Mouse (Mus musculus) olfactory bulb, adult 2 months (tissue): ENCODE results near the gene Nudcd3. TPM values are rescaled to one million over a fixed set of nuclear protein-coding genes. Genes with fewer than 3 reads are reported as not detected.

ENCODE experiments used
- H3K27ac ChIP-seq: fragments of 200-500 bp; 2 replicates; pipeline ENCODE4 v1.5.1; 2012; ENCODE audit warnings: low read depth, low read length; ENCODE audit not compliant: insufficient read depth
- H3K4me1 ChIP-seq: fragments of 200-500 bp; 2 replicates; pipeline ENCODE4 v1.6.1; 2012; ENCODE audit warnings: low read length; ENCODE audit not compliant: control insufficient read depth, insufficient read depth
- H3K4me3 ChIP-seq: fragments of 200-500 bp; 2 replicates; pipeline ENCODE4 v1.5.1; 2012; ENCODE audit warnings: mild to moderate bottlenecking, low read depth, low read length, moderate library complexity; ENCODE audit not compliant: insufficient read depth
- CTCF ChIP-seq: fragments of 200-500 bp; IDR thresholded peaks from 2 replicates; pipeline ENCODE4 v1.5.1; 2012; ENCODE audit warnings: low read depth, mild to moderate bottlenecking, low read length, moderate library complexity; ENCODE audit not compliant: insufficient read depth
- POLR2A ChIP-seq: fragments of 200-500 bp; IDR thresholded peaks from 2 replicates; pipeline ENCODE4 v1.6.1; 2012; ENCODE audit warnings: mild to moderate bottlenecking, low read depth, low read length, moderate library complexity; ENCODE audit not compliant: insufficient read depth
- WGBS: fragments of 180-500 bp; shearing (Covaris S2); methylation state at CpG from one replicate; pipeline ENCODE4 v1.1.7; 2018; 5-methylcytosine and 5-hydroxymethylcytosine counted together
- polyA plus RNA-seq: library from polyadenylated mRNA; stranded (reverse); fragments of >200 nt; gene quantifications from 2 replicates; pipeline ENCODE4 v1.2.4, GENCODE M21; 2012; ENCODE audit warnings: low replicate concordance; ENCODE audit not compliant: missing spikeins, insufficient read depth, insufficient read length

Gene Nudcd3
- polyA plus RNA-seq, 1 experiment, result not detected

DNA sequence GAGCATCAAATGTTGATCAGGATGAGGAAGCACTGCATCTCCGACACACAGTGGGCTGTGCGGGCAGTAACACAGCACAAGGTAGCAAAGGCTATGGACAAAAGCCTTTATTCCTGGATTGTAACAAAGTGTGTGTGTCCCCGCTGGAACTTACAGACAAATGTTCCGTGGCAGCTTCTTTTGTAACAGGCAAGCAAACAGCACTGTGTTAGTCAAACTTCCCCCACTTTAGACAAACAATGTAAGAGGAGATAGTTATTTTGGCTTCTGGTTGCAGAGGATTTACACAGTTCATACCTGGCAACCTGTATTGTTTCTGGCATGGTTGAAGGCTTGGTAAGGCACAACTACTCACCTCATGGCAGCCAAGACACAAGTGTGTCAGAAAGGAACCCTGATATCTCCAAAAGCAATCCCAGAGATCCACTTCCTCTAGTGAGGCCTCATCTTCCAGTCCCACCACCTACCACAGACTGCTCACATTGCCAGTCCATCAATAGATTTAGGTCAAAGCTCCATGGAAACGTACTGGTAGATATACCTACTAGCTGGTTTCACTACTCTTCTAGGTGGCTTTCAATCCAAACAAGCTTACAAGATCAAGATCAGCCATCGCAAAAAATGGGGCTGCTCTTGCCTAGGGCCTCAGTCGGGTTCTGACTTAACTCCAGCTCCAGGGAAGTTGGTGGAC lies 34.7 kb downstream of the Nudcd3 start:
- Histone ChIP-seq H3K27ac (no peak overlapping the region), H3K4me1 (peaks cover 10% of the 10 kb centered on the region), H3K4me3 (no peak overlapping the region)
- WGBS, result 81% methylated on average over 7 of the region's 7 CpGs
- TF ChIP-seq CTCF (no peak), POLR2A (no peak)

DNA sequence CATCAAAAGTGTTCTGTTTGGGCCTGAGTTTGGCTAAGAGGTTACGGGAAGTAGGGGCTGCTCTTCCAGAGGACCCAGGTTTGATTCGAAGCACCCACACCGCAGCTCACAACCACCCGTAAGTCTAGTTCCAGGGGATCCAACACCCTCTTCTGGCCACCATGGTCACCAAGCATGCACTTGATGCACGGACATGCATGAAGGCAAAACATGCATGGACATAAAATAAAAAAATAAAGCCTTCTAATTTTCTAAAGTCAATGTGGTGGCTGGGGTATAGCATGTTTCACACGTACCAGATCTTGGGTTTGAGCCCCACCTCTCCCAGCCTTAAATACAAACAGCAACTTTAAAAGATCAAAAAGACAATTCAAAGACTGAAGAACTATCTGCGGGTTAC lies 35.4 kb downstream of the Nudcd3 start:
- Histone ChIP-seq H3K27ac (no peak overlapping the region), H3K4me1 (peaks cover 10% of the 10 kb centered on the region), H3K4me3 (no peak overlapping the region)
- TF ChIP-seq CTCF, result no peak
- no peak for TF ChIP-seq POLR2A
- 94% methylated on average over 7 of the region's 7 CpGs for WGBS

- 48% methylated on average over 12 of the region's 12 CpGs for WGBS
Observed at GRCm38 (mm10) chr11:6163706-6164105, 36.5 kb downstream of the Nudcd3 start.

DNA sequence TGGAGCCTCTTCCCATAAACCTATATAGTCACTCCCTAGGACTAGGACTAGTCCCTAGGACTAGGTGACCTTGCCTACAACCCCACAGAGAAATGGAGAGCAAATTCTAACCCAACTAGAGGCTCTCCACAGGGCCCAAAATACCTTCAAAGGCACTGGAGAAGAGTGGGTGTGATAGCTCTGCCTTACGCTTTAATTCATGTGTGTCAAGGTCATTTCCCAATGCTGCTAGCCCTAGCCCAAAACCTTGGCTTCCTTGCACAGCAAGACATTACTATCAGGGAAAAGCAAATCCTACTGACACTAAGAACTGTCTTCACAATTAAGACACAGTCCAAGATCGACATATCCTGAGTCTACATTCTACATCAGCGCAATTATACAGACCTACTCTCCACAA lies 37.2 kb downstream of the Nudcd3 start:
- Histone ChIP-seq H3K27ac (no peak overlapping the region; the same call in 1 of the 2 replicates), H3K4me1 (peaks cover 10% of the 10 kb centered on the region), H3K4me3 (no peak overlapping the region)
- WGBS, result 88% methylated on average over 3 of the region's 3 CpGs
- TF ChIP-seq POLR2A (no peak), CTCF (no peak)

More at GRCm38 (mm10) chr11:6163706-6164105, 36.5 kb downstream of the Nudcd3 start:
- H3K4me1 ChIP-seq, result peaks cover 10% of the 10 kb centered on the region
- H3K4me3 ChIP-seq, result no peak overlapping the region
- H3K27ac ChIP-seq, result no peak overlapping the region
- TF ChIP-seq POLR2A (no peak), CTCF (no peak)

DNA sequence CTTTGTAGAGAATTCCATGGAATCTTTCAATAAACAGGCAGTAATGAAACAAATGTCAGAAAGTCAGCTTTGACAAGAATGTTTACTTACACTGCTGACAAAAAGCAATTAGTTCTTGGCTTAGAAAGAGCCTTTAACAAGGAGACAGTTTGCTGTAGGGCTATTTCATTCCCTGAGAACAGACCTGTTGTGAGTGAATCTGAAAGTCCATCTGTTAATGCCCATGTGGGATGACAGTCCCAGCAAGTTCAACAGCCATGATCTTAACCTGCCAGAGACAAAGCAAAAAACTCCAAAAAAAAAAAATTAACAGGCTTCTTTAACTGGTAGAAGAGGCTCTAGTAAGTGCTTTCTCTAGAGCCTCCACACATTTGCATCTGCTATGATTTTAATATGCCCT lies 38.7 kb downstream of the Nudcd3 start:
- H3K4me3 ChIP-seq, result no peak overlapping the region
- H3K4me1 ChIP-seq, result peaks cover 16% of the 10 kb centered on the region
- H3K27ac ChIP-seq, result no peak overlapping the region
- TF ChIP-seq POLR2A (no peak), CTCF (no peak)

DNA sequence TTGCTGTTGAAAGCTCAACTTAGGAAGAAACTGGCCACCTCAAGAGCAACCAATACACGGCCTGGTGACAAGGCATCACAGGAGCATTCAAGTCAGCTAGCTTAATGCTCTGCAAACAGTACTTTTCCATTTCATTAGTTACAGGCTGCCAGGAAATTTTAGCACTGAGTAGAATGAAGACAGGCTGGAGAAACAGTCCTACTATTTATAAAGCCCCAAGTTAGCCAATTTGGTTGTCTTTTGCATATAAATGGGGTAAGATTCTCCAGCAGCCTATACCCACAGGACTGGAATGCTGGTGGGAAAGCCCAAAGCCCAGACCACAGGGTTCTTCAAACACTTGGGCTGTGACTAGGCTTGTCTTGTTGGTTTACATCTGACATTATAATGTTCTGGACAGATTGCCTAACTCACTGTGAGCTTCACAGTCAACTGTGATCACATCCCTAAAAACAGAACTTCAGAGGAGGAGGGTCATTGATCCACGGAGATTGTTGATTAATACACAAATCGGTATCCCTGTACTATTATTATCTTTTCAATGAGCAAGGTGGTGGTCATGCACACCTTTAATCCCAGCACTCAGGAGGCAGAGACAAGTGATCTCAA lies 39.4 kb downstream of the Nudcd3 start:
- TF ChIP-seq CTCF, result no peak
- no peak for TF ChIP-seq POLR2A
- WGBS, result 51% methylated on average over 3 of the region's 3 CpGs
- Histone ChIP-seq H3K4me1 (peaks cover 13% of the 10 kb centered on the region), H3K27ac (peak overlapping the region; percentile 67; the same call in 1 of the 2 replicates), H3K4me3 (no peak overlapping the region)

GRCm38 (mm10) chr11:6159704-6160275 lies 40.4 kb downstream of the Nudcd3 start:
- Histone ChIP-seq H3K4me1 (peaks cover 15% of the 10 kb centered on the region), H3K27ac (peak overlapping the region; percentile 1; the same call in 1 of the 2 replicates), H3K4me3 (no peak overlapping the region)
- no peak for TF ChIP-seq CTCF
- TF ChIP-seq POLR2A, result no peak
- WGBS, result 71% methylated on average over 4 of the region's 4 CpGs

- Histone ChIP-seq H3K4me3 (no peak overlapping the region), H3K4me1 (peaks cover 18% of the 10 kb centered on the region), H3K27ac (no peak overlapping the region)
- TF ChIP-seq CTCF (no peak), POLR2A (no peak)
- WGBS, result 98% methylated on average over 1 of the region's 1 CpGs
Observed at GRCm38 (mm10) chr11:6158515-6158914, 41.7 kb downstream of the Nudcd3 start.

DNA sequence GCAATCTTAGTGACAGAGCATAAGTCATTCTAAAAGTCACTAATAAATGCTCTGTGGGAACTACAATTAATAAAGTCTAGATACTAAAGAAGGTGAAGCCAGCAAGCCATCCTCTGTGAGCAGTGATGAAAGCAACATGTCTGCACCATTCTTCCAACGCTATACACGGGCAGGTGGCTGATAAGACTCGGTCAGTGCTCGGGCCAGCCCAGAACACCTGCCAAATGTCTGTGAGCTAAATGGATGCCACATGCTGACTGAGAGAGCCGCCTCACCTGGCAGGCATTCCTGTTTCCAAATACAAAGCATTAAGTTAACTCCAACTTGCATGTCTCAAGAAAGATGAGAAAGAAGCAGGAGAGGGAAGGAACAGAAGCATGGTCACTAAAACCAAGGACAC lies 43.1 kb downstream of the Nudcd3 start:
- H3K4me3 ChIP-seq, result no peak overlapping the region
- no peak for TF ChIP-seq POLR2A
- no peak for TF ChIP-seq CTCF
- no peak overlapping the region for H3K27ac ChIP-seq
- H3K4me1 ChIP-seq, result peaks cover 22% of the 10 kb centered on the region
- WGBS, result 77% methylated on average over 5 of the region's 5 CpGs
